Mouse (Mus musculus) skeletal muscle tissue, adult 2 months (tissue): ENCODE results near the gene Dab1.

ENCODE experiments used
- DNase-seq: peaks from one replicate; pipeline ENCODE4 v3.0.0-alpha.2; 2012; ENCODE audit warnings: low read depth, low spot score

Dab1 gene

DNA sequence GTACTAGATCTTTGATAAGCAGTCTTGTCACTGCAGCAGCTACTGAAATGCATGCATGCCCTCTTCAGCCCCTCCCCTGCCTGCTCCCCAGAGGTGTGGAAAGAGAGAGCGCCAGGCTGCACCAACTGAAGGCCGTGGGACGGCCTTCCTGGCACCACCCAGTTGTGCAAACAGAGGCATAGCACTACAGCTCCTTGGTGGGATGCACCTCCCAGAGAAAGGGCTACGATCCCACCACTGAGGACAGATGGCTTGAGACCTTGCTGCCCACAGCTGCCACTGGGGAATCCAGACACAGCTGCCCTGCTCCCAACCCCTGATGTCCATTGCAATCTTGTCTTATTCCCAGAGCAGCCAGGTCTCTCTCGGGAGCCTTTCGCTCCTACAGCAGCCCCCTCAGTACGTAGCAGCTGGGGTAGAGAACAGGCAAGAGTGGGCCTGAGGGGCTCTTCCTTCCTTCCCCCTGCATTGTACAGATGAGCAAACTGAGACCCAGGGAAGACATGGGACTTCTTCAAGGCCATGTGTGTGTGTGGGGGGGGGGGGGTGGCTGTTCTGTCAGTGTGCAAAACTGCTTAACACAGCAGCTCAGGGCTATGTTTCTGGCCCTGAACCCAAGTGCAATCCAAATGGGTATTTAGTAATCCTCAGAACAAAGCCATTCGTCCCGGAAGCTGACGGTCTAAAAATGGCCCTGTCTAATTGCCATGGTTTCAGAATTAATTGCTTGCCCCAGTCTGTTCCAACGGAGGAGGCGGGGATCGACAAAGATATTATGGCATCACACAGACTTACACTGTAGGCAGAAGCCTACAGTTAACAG, 1100.0 kb downstream of the Dab1 start:
- no peak for DNase-seq

DNA sequence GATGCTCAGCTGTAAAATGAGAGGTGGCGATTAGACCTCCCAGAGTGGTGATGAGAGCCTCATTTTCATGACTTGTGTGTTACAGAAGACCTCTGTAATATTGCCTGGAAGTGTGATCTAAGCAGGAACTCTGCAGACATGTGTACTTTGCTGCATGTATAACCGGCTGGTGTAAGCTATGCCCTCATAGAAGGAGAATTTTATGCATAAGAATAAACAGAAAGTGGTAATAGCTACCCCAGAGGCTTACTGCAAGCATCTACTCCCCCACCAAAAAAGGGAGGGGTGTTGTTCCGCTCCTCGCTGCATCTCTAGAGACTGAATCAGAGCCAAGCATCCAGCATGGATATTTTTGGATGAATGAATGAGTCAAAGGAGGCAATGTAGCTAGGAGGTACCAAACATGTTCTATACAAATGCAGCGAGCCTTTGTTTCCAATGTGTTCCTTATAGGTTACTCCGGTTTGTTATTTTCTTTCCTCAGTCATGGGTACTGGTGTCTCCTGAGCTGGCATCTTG, 1104.4 kb downstream of the Dab1 start:
- no peak for DNase-seq

DNA sequence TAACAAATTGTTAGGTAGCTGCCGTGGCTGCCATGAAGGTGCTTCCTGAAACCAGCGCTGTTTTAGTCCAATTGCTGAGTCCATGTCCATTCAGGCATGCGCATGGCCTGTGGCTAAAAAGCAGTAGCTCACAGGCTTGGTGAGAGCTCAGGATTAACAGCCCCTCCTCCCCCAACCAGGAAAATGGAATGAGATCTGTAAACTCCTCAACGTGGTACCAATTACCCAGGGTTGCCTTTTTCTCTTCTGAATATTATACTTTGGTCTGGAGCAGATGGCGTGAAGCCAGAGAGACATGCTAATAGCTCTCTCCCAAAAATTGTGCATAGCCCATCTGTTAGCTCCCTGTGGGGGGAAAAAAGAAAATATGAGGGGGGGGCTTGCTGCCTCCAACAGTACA, 1105.1 kb downstream of the Dab1 start:
- no peak for DNase-seq

DNA sequence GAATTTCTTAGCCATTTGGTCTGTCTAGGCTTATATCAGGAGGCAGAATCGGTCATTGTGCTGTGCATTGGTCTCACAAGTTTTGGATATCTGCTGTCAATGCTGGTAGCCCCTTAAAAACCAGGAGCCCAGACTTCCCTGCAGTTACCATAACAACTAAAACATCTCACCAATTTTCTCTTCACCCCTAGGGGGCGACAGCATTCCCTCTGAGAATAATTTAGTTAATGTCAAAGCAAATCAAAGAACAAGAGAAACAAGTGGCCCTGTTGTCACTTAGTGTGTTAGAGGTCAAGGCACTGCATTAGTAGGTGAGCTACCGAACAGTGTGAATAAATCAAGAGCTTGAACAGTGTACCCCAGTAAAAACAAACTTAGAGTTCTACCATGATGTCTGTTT, 1106.5 kb downstream of the Dab1 start:
- no peak for DNase-seq

DNA sequence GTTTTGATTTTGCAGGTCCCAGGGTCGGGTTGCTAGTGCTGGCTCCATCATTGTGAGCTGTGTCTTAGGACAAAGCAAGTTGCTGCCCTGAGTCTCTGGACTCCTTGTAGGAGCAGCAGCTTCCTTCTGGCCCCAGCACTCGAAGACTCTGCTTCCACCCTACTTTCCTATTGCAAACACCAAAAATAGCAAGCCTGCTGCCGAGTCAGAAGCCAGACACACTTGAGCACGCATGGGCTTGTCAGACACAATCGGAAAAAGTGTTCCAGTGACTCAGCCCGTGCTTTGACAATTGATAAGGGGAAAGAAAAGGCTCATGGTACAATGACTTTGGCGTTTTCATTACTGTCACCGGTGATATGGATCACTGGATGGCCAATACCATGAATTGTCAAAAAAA, 1110.0 kb downstream of the Dab1 start:
- DNase-seq = no peak

DNA sequence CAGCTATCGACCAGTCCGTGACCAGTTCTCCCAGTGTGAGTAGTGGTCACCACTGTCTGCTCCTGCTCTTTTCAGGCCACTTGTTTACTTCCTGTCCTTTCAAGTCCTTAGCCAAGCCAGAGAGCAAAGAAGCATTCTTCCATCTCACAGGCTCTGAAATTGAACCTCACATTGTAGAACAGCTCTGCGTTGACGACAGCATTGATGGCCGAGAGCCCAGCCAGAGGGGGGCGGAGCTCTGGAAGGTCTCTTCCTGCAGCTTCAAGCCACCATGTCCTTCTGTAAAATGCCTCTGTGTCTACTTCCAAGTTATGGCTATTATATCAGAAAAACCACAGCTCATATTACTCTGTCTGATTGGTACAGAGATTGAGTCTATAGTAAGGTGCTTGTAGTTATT, 1127.3 kb downstream of the Dab1 start:
- DNase-seq = no peak

DNA sequence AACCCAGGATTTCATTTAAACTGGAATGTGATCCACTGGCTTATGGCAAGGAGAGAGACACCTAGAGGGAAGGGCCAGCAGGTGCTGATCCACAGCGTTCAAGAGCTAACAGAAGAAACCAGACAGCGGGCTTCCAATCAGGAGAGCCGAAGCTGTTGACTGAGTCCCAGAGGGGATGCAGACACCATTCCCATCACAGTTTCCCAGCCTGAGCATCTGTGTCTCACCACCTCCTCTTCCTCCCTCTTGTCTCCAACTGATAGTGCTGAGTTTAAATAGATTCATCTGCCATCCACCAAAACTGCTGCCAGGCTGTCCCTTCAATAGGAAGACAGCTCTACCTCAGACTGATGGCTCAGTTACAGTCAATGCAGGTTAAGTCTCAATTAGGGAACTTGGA, 1134.9 kb downstream of the Dab1 start:
- DNase-seq = no peak

DNA sequence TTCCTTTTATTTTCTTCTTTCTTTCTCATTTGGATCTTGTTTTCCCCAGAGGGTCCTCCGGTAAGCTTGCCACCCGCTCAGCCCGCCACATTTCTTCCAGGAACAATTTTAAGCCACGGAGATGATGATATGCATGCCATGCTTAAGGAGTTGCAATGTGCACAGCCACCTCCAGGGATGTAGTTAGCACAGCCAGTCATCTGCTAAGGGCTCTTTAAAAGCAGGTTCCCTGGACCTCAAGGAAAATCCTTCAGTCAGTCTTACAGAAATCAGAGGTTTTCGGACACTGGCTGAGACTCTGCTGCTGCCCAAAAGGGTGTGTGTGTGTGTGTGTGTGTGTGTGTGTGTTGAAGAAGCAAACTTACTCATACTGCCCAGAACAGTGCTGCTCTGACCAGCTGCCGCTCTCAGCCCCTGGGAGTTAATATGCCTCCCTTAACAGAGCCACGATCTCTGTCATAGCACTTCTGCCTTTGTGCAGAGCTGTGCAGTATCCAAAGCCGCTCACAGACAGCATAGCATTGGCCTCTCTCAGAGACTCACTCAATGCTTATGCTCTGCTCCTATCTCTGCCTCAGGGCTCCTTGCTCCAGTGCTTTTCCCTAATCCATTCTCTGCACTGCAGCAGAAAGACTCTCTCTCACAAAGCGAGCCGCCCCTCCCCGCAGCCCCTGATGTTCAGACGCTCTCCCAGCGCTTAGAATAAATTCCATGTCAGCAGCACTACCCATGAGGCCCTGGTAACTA, 1141.9 kb downstream of the Dab1 start:
- DNase-seq = no peak

DNA sequence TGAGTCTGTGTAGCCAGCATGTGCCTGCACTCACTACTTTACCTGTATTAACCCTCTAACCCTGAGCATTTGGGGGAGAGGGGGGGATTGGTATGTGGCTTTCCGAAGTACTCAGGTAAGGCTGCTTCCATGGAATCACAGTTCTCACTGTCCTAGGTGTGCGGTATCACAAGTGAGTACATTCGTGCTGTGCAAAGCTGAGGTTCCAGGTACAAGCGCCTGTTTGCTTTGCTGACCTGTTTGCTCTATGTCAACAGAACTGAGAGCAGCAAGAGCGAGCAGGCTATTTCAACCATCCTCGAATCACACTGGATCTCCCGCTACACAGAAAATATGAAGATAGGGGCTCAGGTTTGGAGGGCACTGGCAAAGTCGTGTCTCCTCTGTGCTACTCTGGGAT, 1146.9 kb downstream of the Dab1 start, which contains the start of gene C8b:
Gene C8b, plus strand, starts transcription at position 253 of the 400 bp plus-strand sequence.
- DNase-seq = no peak

DNA sequence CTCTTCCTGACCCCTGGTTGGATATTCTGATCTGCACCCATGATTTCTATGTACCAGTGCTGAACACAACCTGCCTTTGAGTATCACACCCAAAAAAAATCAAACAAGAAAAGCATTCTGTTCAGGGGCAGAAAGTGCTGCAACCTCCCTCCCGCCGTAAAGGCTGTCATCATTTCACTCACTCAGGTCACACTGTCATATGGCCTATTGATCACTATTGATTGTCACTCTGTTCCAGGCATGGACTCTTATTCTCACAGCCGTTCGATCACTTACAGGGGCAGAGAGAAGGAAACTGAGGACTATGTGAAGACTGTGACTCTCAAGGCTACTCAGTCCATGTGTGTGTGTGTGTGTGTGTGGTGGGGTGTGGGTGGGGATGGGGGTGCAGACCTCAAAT, 1149.0 kb downstream of the Dab1 start:
- DNase-seq = no peak

DNA sequence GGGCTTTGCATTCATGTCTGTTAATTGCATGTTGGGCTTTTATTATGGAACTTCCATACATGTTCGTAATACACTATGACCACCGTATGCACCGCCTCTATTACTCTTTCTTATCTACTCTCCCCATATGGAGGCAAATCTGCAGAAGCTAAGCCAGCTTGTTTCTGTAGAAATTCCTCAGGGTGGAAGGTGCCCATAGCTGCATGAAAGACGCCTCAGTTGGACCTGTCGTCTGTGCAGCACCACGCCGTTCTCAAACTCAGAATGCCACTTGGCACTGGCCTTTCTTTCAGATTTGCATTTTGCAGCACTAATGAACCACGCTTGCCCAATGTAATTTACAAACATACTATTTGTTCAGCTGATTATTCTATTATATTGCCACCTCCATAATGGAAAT, 1150.4 kb downstream of the Dab1 start:
- no peak for DNase-seq

DNA sequence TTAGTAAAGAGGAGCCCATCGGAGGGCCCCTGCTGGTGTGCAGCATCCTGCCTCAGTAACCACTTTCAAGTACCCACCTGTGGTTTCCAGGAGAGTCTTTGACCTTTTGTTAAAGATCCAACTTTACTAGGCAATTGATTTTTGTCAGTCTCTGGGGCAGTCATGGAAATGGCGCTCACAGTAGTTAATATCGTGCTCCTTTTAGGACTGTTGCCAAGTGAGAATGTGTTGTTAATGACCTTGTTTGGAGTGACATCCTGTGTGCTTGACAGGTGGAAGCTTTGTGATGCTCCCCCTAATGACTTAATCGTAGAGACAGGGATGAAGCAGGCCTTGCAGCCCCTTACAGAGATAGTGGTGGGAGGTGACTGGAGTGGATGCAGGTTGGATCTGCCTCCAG, 1151.2 kb downstream of the Dab1 start:
- no peak for DNase-seq

DNA sequence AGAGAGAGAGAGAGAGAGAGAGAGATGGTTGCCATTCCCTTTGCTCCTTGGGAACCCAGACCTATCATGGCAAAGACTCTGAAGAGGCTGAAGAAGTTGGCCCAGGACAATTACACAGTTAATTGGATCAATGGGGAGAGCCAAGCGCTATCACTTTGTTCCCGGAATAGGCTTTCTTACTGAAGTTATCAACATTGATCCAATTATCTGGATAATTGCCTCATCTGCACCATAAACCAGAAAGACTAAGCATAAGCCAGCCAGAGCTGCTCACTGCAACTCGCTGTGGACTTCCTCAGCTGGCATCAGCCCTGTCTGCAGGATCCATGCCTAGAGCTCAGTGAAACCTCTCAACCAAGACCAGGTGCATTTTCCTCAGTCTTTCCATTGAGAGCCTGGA, 1156.4 kb downstream of the Dab1 start:
- no peak for DNase-seq

DNA sequence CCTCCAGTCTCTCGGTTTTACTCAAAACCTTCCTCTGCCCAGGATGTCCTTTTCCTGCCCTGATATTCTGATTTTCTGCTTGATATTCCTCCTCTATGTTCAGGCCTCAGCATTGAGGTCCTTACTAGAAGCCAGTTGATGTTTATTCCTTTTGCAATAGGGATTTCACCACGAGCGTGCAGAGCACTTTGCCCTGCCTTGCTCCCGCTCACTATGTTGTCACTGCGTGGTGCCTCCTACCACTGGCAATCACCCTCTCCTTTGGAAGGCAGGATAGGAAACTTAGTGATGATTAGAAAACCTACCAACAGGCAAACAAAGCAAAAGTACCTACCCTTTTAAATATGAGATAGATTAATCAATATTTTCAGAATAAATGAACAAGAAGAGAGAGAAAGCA, 1160.3 kb downstream of the Dab1 start:
- no peak for DNase-seq

DNA sequence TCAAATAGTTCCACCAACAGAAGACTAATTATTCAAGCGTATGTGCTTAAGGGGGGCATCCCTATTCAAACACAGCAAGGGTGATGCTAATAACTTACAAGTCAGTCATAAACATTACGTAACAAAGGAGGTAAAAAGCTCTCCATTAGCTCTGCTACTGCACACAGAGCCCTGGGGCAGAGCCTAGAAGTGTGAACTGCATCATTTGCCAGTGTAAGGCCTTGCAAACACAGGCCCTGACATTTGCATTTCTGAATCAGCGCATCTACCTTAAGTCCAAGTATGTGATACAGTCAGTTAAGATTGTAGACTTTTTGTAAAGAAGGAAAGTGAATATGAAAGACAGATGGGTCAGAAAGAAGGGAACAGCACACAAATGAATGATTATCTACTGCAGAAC, 1162.3 kb downstream of the Dab1 start:
- DNase-seq = no peak

DNA sequence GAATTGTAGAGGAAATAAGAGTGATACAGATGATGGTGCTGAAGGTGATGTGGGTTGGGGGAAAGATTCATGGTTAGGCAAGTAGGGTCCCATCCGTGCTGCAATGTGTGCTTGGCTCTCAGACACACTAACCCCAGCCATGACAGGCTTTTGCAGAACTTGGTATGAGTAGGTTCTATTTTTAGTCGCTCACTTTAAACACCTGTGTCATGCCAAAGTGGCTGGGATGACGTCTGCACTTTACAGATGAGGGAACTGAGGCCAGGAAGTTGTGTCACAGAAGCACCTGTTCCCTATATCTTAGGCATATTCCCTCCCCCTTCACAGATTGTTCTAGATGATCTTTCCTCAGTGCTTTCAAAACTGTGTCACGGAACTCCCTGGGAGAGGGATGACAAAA, 1163.2 kb downstream of the Dab1 start:
- DNase-seq = no peak

DNA sequence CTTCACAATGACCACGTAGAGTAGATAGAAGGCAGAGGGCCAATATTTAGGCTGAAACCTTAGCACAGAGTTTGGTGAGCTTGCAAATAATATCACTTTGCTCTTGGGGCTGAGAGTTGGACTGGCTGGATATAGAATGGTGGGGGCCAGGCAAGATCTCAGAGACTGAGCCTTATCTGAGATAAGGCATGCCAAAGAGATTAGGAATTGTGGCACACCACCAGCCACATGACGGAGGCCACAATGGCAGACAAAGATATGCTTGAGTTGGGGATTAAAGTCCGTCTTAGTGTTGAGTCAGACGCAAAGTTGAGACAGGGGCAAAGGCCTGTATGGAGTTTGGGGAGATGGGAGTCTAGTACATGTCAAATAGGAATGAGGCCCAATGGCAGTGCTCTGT, 1173.0 kb downstream of the Dab1 start:
- no peak for DNase-seq
